Mouse (Mus musculus): ENCODE results near the gene Retreg1.

- no peak for TF ChIP-seq ZC3H11A (IDR thresholded peaks at IDR 0.05; ENCODE audit: borderline replicate concordance, low read depth, low read length)
- TF ChIP-seq CHD2 (IDR thresholded peaks at IDR 0.05; ENCODE audit: low read depth, low read length), result no peak
- no peak for TF ChIP-seq MAFK (IDR thresholded peaks at IDR 0.05; ENCODE audit: insufficient read depth, low read depth, low read length)
- no peak for TF ChIP-seq ZNF384 (IDR thresholded peaks at IDR 0.05; ENCODE audit: low read depth, low read length)
- no peak for TF ChIP-seq HCFC1 (IDR thresholded peaks at IDR 0.05; ENCODE audit: borderline replicate concordance, insufficient read depth, low read length)
These were observed 34.8 kb downstream of the Retreg1 start for GRCm38 (mm10) chr15:25877798-25878197.
